Mouse (Mus musculus): ENCODE measurements at regions not wholly inside any gene's neighbourhood (a gene's known extent, or its start where the extent isn't known, plus 50 kb on each side); places are given as distances from the start of the nearest gene placed in this dataset.

DNA sequence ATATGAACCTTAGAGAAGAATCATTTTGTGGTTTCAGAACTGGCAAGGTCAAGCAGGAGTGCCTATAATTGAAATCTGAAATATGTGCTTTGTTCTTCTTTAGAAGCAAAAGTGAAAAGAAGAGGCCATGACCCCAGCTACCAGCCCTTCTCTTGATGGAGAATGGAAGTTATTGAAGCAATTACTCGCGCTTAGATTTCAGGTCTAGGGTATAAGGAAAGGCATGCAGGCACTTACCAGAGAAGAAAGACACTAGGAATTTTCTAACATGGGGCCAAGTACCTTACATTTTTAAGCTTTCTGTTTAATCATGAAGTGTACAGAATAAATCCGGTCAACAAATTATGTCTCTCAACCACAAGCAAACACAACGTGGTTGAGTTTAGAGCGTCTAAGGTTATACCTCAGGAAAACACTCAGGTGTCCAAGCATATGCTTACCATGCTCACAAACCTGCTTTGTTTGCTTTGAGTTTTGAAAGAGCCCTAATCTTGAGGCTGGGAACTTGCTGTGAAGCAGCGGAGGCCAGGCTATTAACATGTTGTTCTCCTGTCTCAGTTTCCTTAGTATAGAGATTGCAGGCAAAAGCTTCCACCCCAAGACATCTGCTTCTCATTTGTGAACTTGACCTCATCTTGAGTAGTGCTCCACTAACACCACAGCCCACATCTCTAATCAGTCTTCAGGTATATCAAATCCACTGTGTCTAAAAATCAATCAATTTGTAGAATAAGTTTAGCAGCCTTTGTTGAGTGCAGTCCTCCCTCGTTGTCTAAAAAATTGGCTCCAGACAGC, 251.4 kb upstream of the C9orf72 start:
- Histone ChIP-seq H3K4me1 (ENCODE audit: control insufficient read depth, insufficient read depth, low read length) (no peaks in the 10 kb centered on the region), H3K4me3 (ENCODE audit: low read depth, low read length) (no peak overlapping the region), H3K27ac (ENCODE audit: low read depth, low read length) (no peak overlapping the region), H3K4me2 (ENCODE audit: low read depth) (no peak overlapping the region), H3K9ac (ENCODE audit: low read length) (no peak overlapping the region), H3K36me3 (ENCODE audit: control insufficient read depth, insufficient read depth, low read length) (no peaks in the 10 kb centered on the region), H3K27me3 (ENCODE audit: control insufficient read depth, insufficient read depth, low read length) (no peaks in the 10 kb centered on the region), H3K9me3 (ENCODE audit: control insufficient read depth, low read length) (no peaks in the 10 kb centered on the region)
- 66% methylated on average over 7 of the region's 7 CpGs for WGBS
- DNase-seq (ENCODE audit: low spot score) (no peak), ATAC-seq (ENCODE audit: insufficient read depth, low FRiP score, low TSS enrichment) (no peak)

DNA sequence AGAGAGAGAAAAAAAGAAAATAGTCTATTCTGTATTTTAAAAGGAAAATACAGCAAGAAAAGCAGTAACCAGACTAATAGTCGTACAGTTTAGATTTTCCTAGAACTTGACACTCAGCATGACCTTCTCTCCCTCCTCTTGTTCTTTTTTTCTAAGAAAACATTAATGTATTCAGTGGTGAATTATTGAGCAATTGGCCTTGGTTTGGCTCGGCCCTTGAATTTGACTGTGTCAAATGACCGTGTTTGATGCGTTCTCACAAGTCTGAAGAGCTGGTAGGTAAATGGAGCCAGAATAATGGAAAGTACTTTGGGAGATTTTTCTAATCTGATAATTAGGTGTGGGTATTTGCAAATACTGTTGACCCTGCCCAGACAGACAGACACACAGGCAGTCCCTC, 248.0 kb upstream of the C9orf72 start:
- no peaks in the 10 kb centered on the region for H3K36me3 ChIP-seq (ENCODE audit: control insufficient read depth, insufficient read depth, low read length)
- H3K4me3 ChIP-seq (ENCODE audit: low read depth, low read length), result no peak overlapping the region
- no peak overlapping the region for H3K9ac ChIP-seq (ENCODE audit: low read length)
- H3K27me3 ChIP-seq (ENCODE audit: control insufficient read depth, insufficient read depth, low read length), result no peaks in the 10 kb centered on the region
- no peak overlapping the region for H3K27ac ChIP-seq (ENCODE audit: low read depth, low read length)
- no peak overlapping the region for H3K4me2 ChIP-seq (ENCODE audit: low read depth)
- H3K4me1 ChIP-seq (ENCODE audit: control insufficient read depth, insufficient read depth, low read length), result no peaks in the 10 kb centered on the region
- peak; percentile 16 for DNase-seq (ENCODE audit: low spot score)
- no peaks in the 10 kb centered on the region for H3K9me3 ChIP-seq (ENCODE audit: control insufficient read depth, low read length)
- 69% methylated on average over 4 of the region's 4 CpGs for WGBS
- peak; percentile 58; the same call in 1 of the 2 replicates for ATAC-seq (ENCODE audit: insufficient read depth, low FRiP score, low TSS enrichment)
